Mouse (Mus musculus) MEL (cell line): ENCODE measurements around the gene Mmp25. TPM values are rescaled to one million over a fixed set of nuclear protein-coding genes. Genes with fewer than 3 reads are reported as not detected.

Source experiments
- DNase-seq: peaks from one replicate; pipeline ENCODE4 v3.0.0; 2011; ENCODE audit warnings: low read depth, low spot score
- H3K27ac ChIP-seq: 2 replicates; pipeline ENCODE4 v1.5.1; 2012; ENCODE audit warnings: low read depth, mild to moderate bottlenecking, control low read depth, low read length, moderate library complexity; ENCODE audit not compliant: control insufficient read depth
- H3K27me3 ChIP-seq, 2 experiments: fragments of 150-350 bp in 1 of 2; sonication (generic) in 1 of 2; 2 replicates each; pipeline ENCODE4 v1.6.1; 2012; ENCODE audit warnings: low read length in 2 of 2, mild to moderate bottlenecking in 2 of 2, improper control_type of control experiment in 1 of 2, moderate library complexity in 1 of 2; ENCODE audit not compliant: insufficient read depth in 2 of 2, control insufficient read depth in 1 of 2
- H3K36me3 ChIP-seq, 2 experiments: 2 replicates each; pipeline ENCODE4 v1.6.1; 2012 to 2014; ENCODE audit warnings: low read length in 2 of 2, improper control_type of control experiment in 1 of 2, inconsistent platforms in 1 of 2, mild to moderate bottlenecking in 1 of 2; ENCODE audit not compliant: insufficient read depth in 2 of 2, control insufficient read depth in 1 of 2
- H3K4me1 ChIP-seq, 2 experiments: fragments of 150-350 bp in 1 of 2; sonication (generic) in 1 of 2; 2 replicates each; pipeline ENCODE4 v1.6.1; 2012; ENCODE audit warnings: low read length in 2 of 2, improper control_type of control experiment in 1 of 2, mild to moderate bottlenecking in 1 of 2; ENCODE audit not compliant: insufficient read depth in 2 of 2, control insufficient read depth in 1 of 2
- H3K4me3 ChIP-seq, 2 experiments: fragments of 150-350 bp in 1 of 2; sonication (generic) in 1 of 2; 2 replicates each; pipeline ENCODE4 v1.5.1; 2012; ENCODE audit warnings: low read depth in 2 of 2, low read length in 2 of 2, mild to moderate bottlenecking in 2 of 2, moderate library complexity in 2 of 2, control low read depth in 1 of 2, improper control_type of control experiment in 1 of 2; ENCODE audit not compliant: control insufficient read depth in 1 of 2, insufficient read depth in 1 of 2
- H3K79me2 ChIP-seq: 2 replicates; pipeline ENCODE4 v1.6.1; 2012; ENCODE audit warnings: mild to moderate bottlenecking, low read length, moderate library complexity; ENCODE audit not compliant: control insufficient read depth, poor library complexity, insufficient read depth
- H3K9ac ChIP-seq: 2 replicates; pipeline ENCODE4 v1.6.1; 2012; ENCODE audit warnings: low read depth, mild to moderate bottlenecking, control low read depth, low read length, moderate library complexity; ENCODE audit not compliant: control insufficient read depth, poor library complexity, severe bottlenecking
- H3K9me3 ChIP-seq: fragments of 150-350 bp; sonication (generic); replicated peaks from 2 replicates; pipeline ENCODE4 v1.6.1; 2012; ENCODE audit warnings: mild to moderate bottlenecking, low read length, improper control_type of control experiment, moderate library complexity; ENCODE audit not compliant: insufficient read depth
- CHD1 ChIP-seq: IDR thresholded peaks from 2 replicates; pipeline ENCODE4 v1.6.1; 2012; ENCODE audit warnings: low read depth, mild to moderate bottlenecking, inconsistent platforms, low read length, improper control_type of control experiment
- CTCF ChIP-seq, 3 experiments: IDR thresholded peaks in 2 of 3; conservative IDR thresholded peaks in 1 of 3; 2 replicates each; pipeline ENCODE4 v1.5.1; 2011 to 2012; ENCODE audit warnings: low read length in 3 of 3, low read depth in 2 of 3, mild to moderate bottlenecking in 2 of 3, improper control_type of control experiment in 1 of 3, inconsistent platforms in 1 of 3, mixed read lengths in 1 of 3, moderate library complexity in 1 of 3; ENCODE audit not compliant: control insufficient read depth in 1 of 3, insufficient read depth in 1 of 3, poor library complexity in 1 of 3, severe bottlenecking in 1 of 3
- E2F4 ChIP-seq: IDR thresholded peaks from 2 replicates; pipeline ENCODE4 v1.6.1; 2011; ENCODE audit warnings: low read depth, low read length, improper control_type of control experiment, borderline replicate concordance
- ELF1 ChIP-seq: IDR thresholded peaks from 2 replicates; pipeline ENCODE4 v1.6.1; 2014; ENCODE audit warnings: low read depth, mild to moderate bottlenecking, inconsistent platforms, low read length, improper control_type of control experiment, moderate library complexity
- EP300 ChIP-seq, 2 experiments: IDR thresholded peaks; 2 replicates each; pipeline ENCODE4 v1.6.1; 2011; ENCODE audit warnings: improper control_type of control experiment in 2 of 2, low read length in 2 of 2, low read depth in 1 of 2, mild to moderate bottlenecking in 1 of 2
- ETS1 ChIP-seq: IDR thresholded peaks from 2 replicates; pipeline ENCODE4 v1.6.1; 2012; ENCODE audit warnings: low read depth, mild to moderate bottlenecking, inconsistent platforms, low read length, improper control_type of control experiment, moderate library complexity
- JUND ChIP-seq: IDR thresholded peaks from 2 replicates; pipeline ENCODE4 v1.6.1; 2011; ENCODE audit warnings: low read depth, mild to moderate bottlenecking, improper control_type of control experiment, low read length
- MEF2A ChIP-seq: IDR thresholded peaks from 2 replicates; pipeline ENCODE4 v1.6.1; 2014; ENCODE audit warnings: low read depth, mild to moderate bottlenecking, inconsistent platforms, low read length, improper control_type of control experiment; ENCODE audit not compliant: poor library complexity, insufficient replicate concordance, severe bottlenecking; ENCODE audit errors: extremely low read depth
- MYB ChIP-seq: IDR thresholded peaks from 2 replicates; pipeline ENCODE4 v1.6.1; 2011; ENCODE audit warnings: mild to moderate bottlenecking, low read depth, low read length, improper control_type of control experiment
- MYC ChIP-seq: IDR thresholded peaks from 2 replicates; pipeline ENCODE4 v1.6.1; 2011; ENCODE audit warnings: low read depth, mild to moderate bottlenecking, low read length, improper control_type of control experiment, moderate library complexity
- NELFE ChIP-seq: IDR thresholded peaks from 2 replicates; pipeline ENCODE4 v1.6.1; 2011; ENCODE audit warnings: low read depth, low read length, improper control_type of control experiment
- NRF1 ChIP-seq: IDR thresholded peaks from 2 replicates; pipeline ENCODE4 v1.6.1; 2014; ENCODE audit warnings: low read depth, mild to moderate bottlenecking, inconsistent platforms, low read length, improper control_type of control experiment, moderate library complexity; ENCODE audit not compliant: poor library complexity, insufficient read depth, severe bottlenecking
- POLR2AphosphoS2 ChIP-seq: IDR thresholded peaks from 2 replicates; pipeline ENCODE4 v1.6.1; 2011; ENCODE audit warnings: low read length, improper control_type of control experiment
- POLR2AphosphoS5 ChIP-seq: IDR thresholded peaks from 2 replicates; pipeline ENCODE4 v1.6.1; 2012; ENCODE audit warnings: low read depth, borderline replicate concordance, mild to moderate bottlenecking, inconsistent platforms, low read length, moderate library complexity, mixed read lengths
- SIN3A ChIP-seq: IDR thresholded peaks from 2 replicates; pipeline ENCODE4 v1.6.1; 2012; ENCODE audit warnings: low read length, improper control_type of control experiment, inconsistent platforms
- SMC3 ChIP-seq: IDR thresholded peaks from 2 replicates; pipeline ENCODE4 v1.6.1; 2011; ENCODE audit warnings: low read depth, low read length, improper control_type of control experiment
- TAL1 ChIP-seq: IDR thresholded peaks from 2 replicates; pipeline ENCODE4 v1.6.1; 2012; ENCODE audit warnings: mild to moderate bottlenecking, inconsistent platforms, low read length, moderate library complexity, mixed read lengths
- TBP ChIP-seq: IDR thresholded peaks from 2 replicates; pipeline ENCODE4 v1.8.0; 2011; ENCODE audit warnings: low read depth, low read length, improper control_type of control experiment
- TCF12 ChIP-seq: IDR thresholded peaks from 2 replicates; pipeline ENCODE4 v1.6.1; 2014; ENCODE audit warnings: low read depth, mild to moderate bottlenecking, inconsistent platforms, low read length, improper control_type of control experiment, moderate library complexity
- UBTF ChIP-seq: IDR thresholded peaks from 2 replicates; pipeline ENCODE4 v1.6.1; 2012; ENCODE audit warnings: low read depth, mild to moderate bottlenecking, inconsistent platforms, low read length, improper control_type of control experiment, moderate library complexity, borderline replicate concordance; ENCODE audit not compliant: insufficient read depth
- polyA plus RNA-seq, 2 experiments: library from polyadenylated mRNA; stranded (reverse) in 1 of 2; unstranded in 1 of 2; fragments of >175 nt in 1 of 2; fragments of >200 nt in 1 of 2; gene quantifications; 2 replicates each; pipeline versions ENCODE4 v1.2.1 to v1.2.4; 2012; ENCODE audit warnings: low replicate concordance in 2 of 2, low read depth in 1 of 2; ENCODE audit not compliant: insufficient read length in 2 of 2, insufficient read depth in 1 of 2, missing spikeins in 1 of 2
- total RNA-seq: library from RNA; depleted of rRNA; stranded (reverse); fragments of 300-350 nt; gene quantifications from 2 replicates; pipeline ENCODE4 v1.2.3, GENCODE M21; 2012

Gene Mmp25
- total and polyA plus RNA-seq, 3 experiments, result 0.01 TPM; not detected in 2

DNA sequence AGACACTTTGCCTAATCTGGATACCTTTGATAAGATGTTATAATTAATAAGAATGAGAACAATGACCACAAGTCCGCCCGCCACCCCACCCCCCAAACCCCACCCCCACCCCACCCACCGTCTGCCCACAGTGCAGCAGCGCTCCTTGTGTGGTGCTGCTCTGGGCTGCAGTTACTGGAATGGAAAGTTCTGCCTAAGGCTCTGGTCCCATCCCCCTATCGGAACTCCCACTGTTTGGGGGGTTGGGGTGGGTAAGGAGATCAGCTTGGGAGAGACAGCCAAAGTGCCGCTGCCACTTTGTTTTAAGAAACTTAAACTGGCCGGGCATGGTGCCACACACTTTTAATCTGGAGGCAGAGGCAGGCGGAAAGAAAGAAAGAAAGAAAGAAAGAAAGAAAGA lies 42.0 kb downstream of the Mmp25 start (continued):
- TF ChIP-seq ELF1 (no peak), NELFE (no peak)

DNA sequence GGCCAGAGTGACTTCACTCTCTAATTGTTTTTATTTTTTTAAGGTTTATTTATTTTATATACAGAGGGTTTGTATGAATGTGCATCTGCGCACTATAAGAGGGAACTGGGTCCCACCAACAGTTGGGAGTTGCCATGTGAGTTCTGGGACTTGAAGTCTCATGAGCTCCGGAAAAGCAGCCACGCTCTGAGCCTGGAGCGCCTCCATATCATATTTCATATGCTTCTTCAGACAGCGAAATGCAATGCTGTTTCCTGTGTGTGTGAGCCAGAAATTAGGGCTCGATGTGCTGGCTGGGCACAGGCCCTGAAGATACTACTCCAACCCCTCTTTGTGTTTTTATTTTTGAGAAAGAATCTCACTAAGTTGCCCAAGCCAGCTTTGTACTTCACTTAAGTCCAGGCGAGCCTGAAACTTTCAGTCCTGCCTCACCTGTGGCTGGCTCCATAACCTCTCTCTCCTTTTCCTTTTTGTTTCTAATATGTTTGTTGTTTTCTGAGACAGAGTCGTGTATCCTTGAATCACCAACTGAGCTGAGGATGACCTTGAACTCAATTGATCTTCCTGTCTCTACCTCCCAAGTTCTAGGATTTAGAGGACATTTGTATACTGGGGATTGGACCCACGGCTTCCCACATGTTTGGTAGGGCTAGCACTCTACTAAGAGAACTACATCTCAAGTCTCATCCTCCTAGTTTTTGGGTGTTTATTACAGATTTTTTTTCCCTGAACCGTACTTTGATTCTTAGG lies 43.1 kb downstream of the Mmp25 start:
- Histone ChIP-seq H3K9ac (no peak overlapping the region), H3K36me3 (peaks cover 0 to 5% of the 10 kb centered on the region in 2 experiments; a peak in 2 of 4 replicates), H3K27ac (no peak overlapping the region), H3K4me3 (no peak overlapping the region), H3K27me3 (no peaks in the 10 kb centered on the region), H3K9me3 (no peaks in the 10 kb centered on the region), H3K79me2 (no peaks in the 10 kb centered on the region; the same call in 1 of the 2 replicates), H3K4me1 (peaks cover 0 to 10% of the 10 kb centered on the region in 2 experiments; a peak in 2 of 4 replicates)
- TF ChIP-seq E2F4 (no peak), MYB (no peak), JUND (no peak), NELFE (no peak), NRF1 (no peak), UBTF (no peak), POLR2AphosphoS2 (no peak), SIN3A (no peak), MEF2A (no peak), ELF1 (no peak), TAL1 (no peak), CHD1 (no peak), TCF12 (no peak), ETS1 (no peak), SMC3 (no peak), EP300 (IDR thresholded peaks at IDR 0.05; ENCODE audit: low read depth in 1 of 2, low read length in 2 of 2) (no peak), CTCF (IDR thresholded peaks at IDR 0.05 in 2 of 3, conservative IDR thresholded peaks at IDR 0.05 in 1 of 3; ENCODE audit: control insufficient read depth in 1 of 3, insufficient read depth in 1 of 3, low read depth in 2 of 3, low read length in 3 of 3, poor library complexity in 1 of 3, severe bottlenecking in 1 of 3) (no peak), POLR2AphosphoS5 (no peak), MYC (no peak), TBP (no peak)
- no peak for DNase-seq
